Mouse (Mus musculus) adrenal gland, postnatal 36 days (tissue): ENCODE measurements around the gene Patl2. TPM values are rescaled to one million over a fixed set of nuclear protein-coding genes. Genes with fewer than 3 reads are reported as not detected.

ENCODE experiments used
- total RNA-seq, 2 experiments: library from RNA; stranded (reverse); gene quantifications; 2 replicates each; pipeline ENCODE4 v1.2.3; 2021

Patl2 gene
- total RNA-seq, 2 experiments from 2014 or later, result not detected

Other genes starting within 250 kb of the Patl2 start
- gene Ctdspl2, start 230.2 kb downstream of the Patl2 start, total RNA-seq, result 10 to 100 TPM; 26.4 to 29.4 TPM
- gene Mageb3, start 230.1 kb downstream of the Patl2 start, total RNA-seq, result not detected
- 10 to 100 TPM; 20.6 to 22.3 TPM for gene Eif3j1, start 157.6 kb downstream of the Patl2 start, total RNA-seq
- gene Spg11, start 67.8 kb downstream of the Patl2 start, total RNA-seq, result 10 to 100 TPM; 18.4 to 20.5 TPM
- gene B2m, start 38.5 kb downstream of the Patl2 start, total RNA-seq, result 100 to 1,000 TPM; 632 to 981 TPM
- gene Trim69, start 25.5 kb downstream of the Patl2 start, total RNA-seq, result under 1 TPM; 0.16 to 0.17 TPM
- not detected for gene Terb2, start 83 bp upstream of the Patl2 start, total RNA-seq
- gene Sord, start 48.6 kb upstream of the Patl2 start, total RNA-seq, result 10 to 100 TPM; 75.8 to 96.2 TPM
- gene Duox2, start 112.3 kb upstream of the Patl2 start, total RNA-seq, result under 1 TPM in 1 of 2 experiments, not detected in 1; 0.13 TPM
- gene Duoxa2, start 112.7 kb upstream of the Patl2 start, total RNA-seq, result not detected
- not detected for gene Duoxa1, start 127.5 kb upstream of the Patl2 start, total RNA-seq
- gene Duox1, start 129.5 kb upstream of the Patl2 start, total RNA-seq, result under 1 TPM; 0.10 to 0.13 TPM
- gene Shf, start 183.0 kb upstream of the Patl2 start, total RNA-seq, result 1 to 10 TPM; 9.3 to 9.4 TPM
- gene Slc28a2, start 240.3 kb upstream of the Patl2 start, total RNA-seq, result 1 to 10 TPM; 3.0 to 3.5 TPM